Mouse (Mus musculus): ENCODE results near the gene Aen. TPM values are rescaled to one million over a fixed set of nuclear protein-coding genes. Genes with fewer than 3 reads are reported as not detected.

Aen gene
- total RNA-seq, 2 experiments from 2014 or later, result 3.9 to 13.2 TPM

- no peak for ATAC-seq (ENCODE audit: poor library complexity, severe bottlenecking)
These were observed 31.6 kb downstream of the Aen start for GRCm38 (mm10) chr7:78927266-78927665.

DNA sequence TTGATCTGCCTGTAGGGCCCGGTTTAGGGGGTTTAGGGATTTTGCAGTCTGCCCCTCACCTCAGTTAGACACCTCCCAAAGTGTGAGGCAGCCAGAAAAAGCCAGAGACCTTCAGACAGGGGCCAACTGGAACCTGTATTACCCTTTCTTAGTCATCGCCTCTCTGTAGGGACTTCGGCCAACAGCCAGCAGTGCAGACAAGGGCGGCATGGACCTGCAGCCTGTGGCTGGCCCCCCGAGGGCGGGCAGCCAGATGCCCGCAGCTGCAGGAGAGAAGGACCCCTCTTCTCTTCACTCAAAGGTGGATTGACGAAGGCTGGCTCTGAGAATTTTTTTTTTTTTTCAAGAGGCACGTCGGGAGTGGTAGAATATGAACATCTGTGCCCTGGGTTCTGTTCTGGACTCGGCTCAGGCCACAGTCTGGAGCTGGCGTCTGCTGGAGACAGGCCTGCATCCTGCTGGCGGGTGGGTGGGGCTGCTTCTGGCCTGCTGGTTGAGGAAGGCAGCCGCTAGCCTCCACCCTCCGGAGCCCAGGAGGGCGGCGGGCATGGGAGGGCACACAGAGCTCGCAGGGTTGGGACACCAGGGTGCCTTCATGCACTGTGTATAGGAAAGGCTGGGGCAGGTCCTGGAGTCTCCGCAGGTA, 43.4 kb downstream of the Aen start:
- no peak for ATAC-seq (ENCODE audit: poor library complexity, severe bottlenecking)

DNA sequence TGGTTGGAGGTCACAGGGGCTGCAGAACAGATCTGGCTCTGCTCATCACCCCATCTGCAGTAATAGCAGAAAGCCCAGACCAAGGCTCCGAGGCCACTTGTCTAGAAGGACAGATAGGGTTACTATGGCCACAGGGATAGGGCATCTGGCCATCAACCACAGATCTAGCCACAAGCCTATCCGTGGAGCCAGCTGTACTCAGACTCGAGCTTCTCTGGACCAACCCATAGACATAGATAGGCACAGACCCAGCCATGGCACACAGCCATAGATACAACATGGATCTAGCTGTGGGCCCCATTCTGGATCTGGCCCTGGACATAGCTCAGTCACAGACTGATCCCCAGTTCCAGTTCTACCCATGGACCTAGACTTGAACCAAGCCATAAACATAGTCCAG, 45.3 kb downstream of the Aen start:
- peak; percentile 45; the same call in 1 of the 2 replicates for ATAC-seq (ENCODE audit: poor library complexity, severe bottlenecking)

GRCm38 (mm10) chr7:78942544-78942943, 46.9 kb downstream of the Aen start:
- ATAC-seq (ENCODE audit: poor library complexity, severe bottlenecking), result no peak

GRCm38 (mm10) chr7:78953886-78954572, 58.4 kb downstream of the Aen start:
- no peak for ATAC-seq (ENCODE audit: poor library complexity, severe bottlenecking)

DNA sequence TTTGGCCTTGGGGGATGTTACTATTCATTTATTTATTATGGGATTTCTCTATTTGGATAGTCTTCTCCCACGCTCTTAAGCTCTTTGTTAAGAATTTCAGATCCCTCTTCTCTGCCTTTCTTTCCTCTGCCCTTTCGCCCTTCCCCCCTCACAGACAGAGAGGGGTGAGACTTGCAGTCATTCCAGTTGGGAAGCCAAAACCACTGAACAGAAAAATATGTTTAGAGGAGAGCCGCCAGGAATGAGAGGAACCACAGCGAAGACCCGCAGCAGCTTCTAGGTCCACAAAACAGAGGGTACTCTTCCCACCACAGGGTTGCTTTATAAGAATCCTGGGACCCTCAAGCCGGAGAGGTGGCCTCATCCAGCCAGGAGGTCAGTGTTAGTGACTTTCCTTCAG, 59.0 kb downstream of the Aen start:
- ATAC-seq (ENCODE audit: poor library complexity, severe bottlenecking), result no peak

- no peak for ATAC-seq (ENCODE audit: poor library complexity, severe bottlenecking)
These were observed 59.4 kb downstream of the Aen start for GRCm38 (mm10) chr7:78955086-78955485.

DNA sequence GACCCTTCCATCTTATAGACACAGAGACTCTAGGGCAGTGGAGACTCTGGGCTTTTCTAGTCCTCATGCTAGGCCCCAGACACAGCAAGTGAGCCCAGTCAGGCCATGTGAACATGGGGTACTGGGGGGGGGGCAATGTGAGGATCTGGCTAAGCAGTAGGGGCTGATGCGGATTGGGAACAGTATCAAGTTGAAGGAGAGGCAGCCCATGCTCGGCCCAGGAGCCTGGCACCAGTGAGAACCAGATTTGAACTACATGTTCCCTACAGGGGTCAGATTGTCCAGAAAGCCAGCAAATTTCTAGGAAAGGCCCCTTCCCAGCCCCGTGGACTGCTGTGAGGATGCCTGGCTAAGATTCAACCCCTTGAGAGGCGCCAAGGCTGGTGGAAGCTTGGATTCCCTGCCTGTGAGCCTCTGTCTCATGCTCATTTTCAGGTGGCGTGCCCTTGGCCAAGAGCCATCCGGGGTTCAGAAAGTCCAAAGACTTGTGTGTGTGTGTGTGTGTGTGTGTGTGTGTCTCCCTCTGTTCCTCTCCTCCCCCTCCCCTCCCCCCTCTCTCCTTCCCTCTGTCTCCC, 62.9 kb downstream of the Aen start:
- no peak for ATAC-seq (ENCODE audit: poor library complexity, severe bottlenecking)

Other genes with a start within 250 kb of the Aen start
- gene Ntrk3, start 157.8 kb upstream of the Aen start, total RNA-seq (2015), result not detected in 2 replicates
- gene Ntrk3, start 157.8 kb upstream of the Aen start, total RNA-seq (2017), result not detected in 2 replicates
- 21.8 and 24.9 TPM in 2 replicates for gene Mrps11, start 112.7 kb upstream of the Aen start, total RNA-seq (2015)
- 33.7 and 45.6 TPM in 2 replicates for gene Mrps11, start 112.7 kb upstream of the Aen start, total RNA-seq (2017)
- 20.6 and 32.0 TPM in 2 replicates for gene Mrpl46, start 112.3 kb upstream of the Aen start, total RNA-seq (2015)
- 29.3 TPM in 2 replicates for gene Mrpl46, start 112.3 kb upstream of the Aen start, total RNA-seq (2017)
- gene Det1, start 48.6 kb upstream of the Aen start, total RNA-seq (2015), result 10.6 and 10.7 TPM in 2 replicates
- gene Det1, start 48.6 kb upstream of the Aen start, total RNA-seq (2017), result 7.2 and 9.3 TPM in 2 replicates
- gene Isg20, start 17.6 kb downstream of the Aen start, total RNA-seq (2015), result 25.8 and 30.9 TPM in 2 replicates
- 10.6 and 12.1 TPM in 2 replicates for gene Isg20, start 17.6 kb downstream of the Aen start, total RNA-seq (2017)
- not detected in 2 replicates for gene Acan, start 157.6 kb downstream of the Aen start, total RNA-seq (2015)
- gene Acan, start 157.6 kb downstream of the Aen start, total RNA-seq (2017), result not detected in 2 replicates
- gene Hapln3, start 235.2 kb downstream of the Aen start, total RNA-seq (2015), result not detected in 2 replicates
- gene Hapln3, start 235.2 kb downstream of the Aen start, total RNA-seq (2017), result not detected in 2 replicates

All from megakaryocyte, adult 5-6 weeks (primary cell).